Mouse (Mus musculus): Measurements from ENCODE around the gene Coro1c. TPM values are rescaled to one million over a fixed set of nuclear protein-coding genes. Genes with fewer than 3 reads are reported as not detected.
"Not testable (repeated sequence)": the region's sequence is repeated elsewhere in the genome, so short reads cannot be mapped to it uniquely, and the experiment has no call there.

The Coro1c gene
- total and polyA plus RNA-seq, 2 experiments from 2014 or later, result 165 to 311 TPM

GRCm38 (mm10) chr5:113813608-113814007 is 95.0 kb downstream of the Coro1c start:
- Histone ChIP-seq H3K36me3 (ENCODE audit: insufficient read depth, low read length) (no peaks in the 10 kb centered on the region), H3K27ac (ENCODE audit: low read depth, low read length) (no peak overlapping the region), H3K9ac (replicated peaks; ENCODE audit: low read length, poor library complexity, severe bottlenecking) (no peak overlapping the region), H3K4me3 (ENCODE audit: low read depth, low read length) (no peak overlapping the region), H3K9me3 (ENCODE audit: low read length) (no peaks in the 10 kb centered on the region), H3K4me1 (ENCODE audit: insufficient read depth, low read length) (peaks cover 6% of the 10 kb centered on the region), H3K4me2 (ENCODE audit: low read depth, low read length, poor library complexity, severe bottlenecking) (no peak overlapping the region), H3K27me3 (ENCODE audit: insufficient read depth, low read length) (0 out of 2 replicates have a peak, but pooled peaks cover 5% of the 10 kb centered on the region)
- 27% methylated on average over 9 of the region's 9 CpGs for WGBS
- peak; percentile 22; the same call in 1 of the 2 replicates for TF ChIP-seq CTCF (IDR thresholded peaks at IDR 0.05)
- no peak for DNase-seq (ENCODE audit: low spot score)
- ATAC-seq (ENCODE audit: low FRiP score), result no peak

GRCm38 (mm10) chr5:113812638-113813037 is 95.9 kb downstream of the Coro1c start:
- Histone ChIP-seq H3K36me3 (ENCODE audit: insufficient read depth, low read length) (no peaks in the 10 kb centered on the region), H3K27me3 (ENCODE audit: insufficient read depth, low read length) (0 out of 2 replicates have a peak, but pooled peaks cover 5% of the 10 kb centered on the region), H3K27ac (ENCODE audit: low read depth, low read length) (no peak overlapping the region), H3K4me2 (ENCODE audit: low read depth, low read length, poor library complexity, severe bottlenecking) (no peak overlapping the region), H3K9me3 (ENCODE audit: low read length) (no peaks in the 10 kb centered on the region), H3K9ac (replicated peaks; ENCODE audit: low read length, poor library complexity, severe bottlenecking) (no peak overlapping the region), H3K4me3 (ENCODE audit: low read depth, low read length) (no peak overlapping the region), H3K4me1 (ENCODE audit: insufficient read depth, low read length) (no peaks in the 10 kb centered on the region)
- 96% methylated on average over 2 of the region's 2 CpGs for WGBS
- ATAC-seq (ENCODE audit: low FRiP score) (no peak), DNase-seq (ENCODE audit: low spot score) (no peak)
- TF ChIP-seq CTCF (IDR thresholded peaks at IDR 0.05), result no peak

- not testable (repeated sequence) for H3K4me2 ChIP-seq (ENCODE audit: low read depth, low read length, poor library complexity, severe bottlenecking); H3K4me3 ChIP-seq (ENCODE audit: low read depth, low read length); H3K9ac ChIP-seq (replicated peaks; ENCODE audit: low read length, poor library complexity, severe bottlenecking); H3K27me3 ChIP-seq (ENCODE audit: insufficient read depth, low read length); H3K36me3 ChIP-seq (ENCODE audit: insufficient read depth, low read length); ATAC-seq (ENCODE audit: low FRiP score); H3K27ac ChIP-seq (ENCODE audit: low read depth, low read length); H3K4me1 ChIP-seq (ENCODE audit: insufficient read depth, low read length); H3K9me3 ChIP-seq (ENCODE audit: low read length); DNase-seq (ENCODE audit: low spot score)
- TF ChIP-seq CTCF (IDR thresholded peaks at IDR 0.05), result peak; percentile 47
- 23% methylated on average over 11 of the region's 12 CpGs for WGBS
These were observed 96.6 kb downstream of the Coro1c start for GRCm38 (mm10) chr5:113811824-113812420.

GRCm38 (mm10) chr5:113810111-113810510 is 98.4 kb downstream of the Coro1c start:
- no peak for TF ChIP-seq CTCF (IDR thresholded peaks at IDR 0.05)
- Histone ChIP-seq H3K36me3 (ENCODE audit: insufficient read depth, low read length) (no peaks in the 10 kb centered on the region), H3K27me3 (ENCODE audit: insufficient read depth, low read length) (0 out of 2 replicates have a peak, but pooled peaks cover 5% of the 10 kb centered on the region), H3K9me3 (ENCODE audit: low read length) (no peaks in the 10 kb centered on the region), H3K4me2 (ENCODE audit: low read depth, low read length, poor library complexity, severe bottlenecking) (no peak overlapping the region), H3K4me3 (ENCODE audit: low read depth, low read length) (no peak overlapping the region), H3K27ac (ENCODE audit: low read depth, low read length) (no peak overlapping the region), H3K9ac (replicated peaks; ENCODE audit: low read length, poor library complexity, severe bottlenecking) (no peak overlapping the region), H3K4me1 (ENCODE audit: insufficient read depth, low read length) (no peaks in the 10 kb centered on the region)
- 91% methylated on average over 4 of the region's 4 CpGs for WGBS
- ATAC-seq (ENCODE audit: low FRiP score) (no peak), DNase-seq (ENCODE audit: low spot score) (no peak)

- WGBS, result 91% methylated on average over 2 of the region's 2 CpGs
- DNase-seq (ENCODE audit: low spot score), result no peak
These were observed 100.4 kb downstream of the Coro1c start for GRCm38 (mm10) chr5:113808177-113808576.

GRCm38 (mm10) chr5:113807712-113808111 is 100.8 kb downstream of the Coro1c start:
- DNase-seq (ENCODE audit: low spot score) (no peak), ATAC-seq (ENCODE audit: low FRiP score) (no peak)
- TF ChIP-seq CTCF (IDR thresholded peaks at IDR 0.05), result no peak
- no peak overlapping the region for H3K4me2 ChIP-seq (ENCODE audit: low read depth, low read length, poor library complexity, severe bottlenecking)
- WGBS, result 63% methylated on average over 9 of the region's 9 CpGs
- no peak overlapping the region for H3K4me3 ChIP-seq (ENCODE audit: low read depth, low read length)
- no peaks in the 10 kb centered on the region for H3K4me1 ChIP-seq (ENCODE audit: insufficient read depth, low read length)
- no peaks in the 10 kb centered on the region for H3K36me3 ChIP-seq (ENCODE audit: insufficient read depth, low read length)
- no peaks in the 10 kb centered on the region for H3K27me3 ChIP-seq (ENCODE audit: insufficient read depth, low read length)
- no peak overlapping the region for H3K9ac ChIP-seq (replicated peaks; ENCODE audit: low read length, poor library complexity, severe bottlenecking)
- H3K27ac ChIP-seq (ENCODE audit: low read depth, low read length), result no peak overlapping the region
- H3K9me3 ChIP-seq (ENCODE audit: low read length), result no peaks in the 10 kb centered on the region

More at GRCm38 (mm10) chr5:113808177-113808576, 100.4 kb downstream of the Coro1c start:
- no peak for TF ChIP-seq CTCF (IDR thresholded peaks at IDR 0.05)
- Histone ChIP-seq H3K27ac (ENCODE audit: low read depth, low read length) (no peak overlapping the region), H3K27me3 (ENCODE audit: insufficient read depth, low read length) (no peaks in the 10 kb centered on the region), H3K4me1 (ENCODE audit: insufficient read depth, low read length) (no peaks in the 10 kb centered on the region), H3K4me3 (ENCODE audit: low read depth, low read length) (no peak overlapping the region), H3K9ac (replicated peaks; ENCODE audit: low read length, poor library complexity, severe bottlenecking) (no peak overlapping the region), H3K4me2 (ENCODE audit: low read depth, low read length, poor library complexity, severe bottlenecking) (no peak overlapping the region), H3K9me3 (ENCODE audit: low read length) (no peaks in the 10 kb centered on the region), H3K36me3 (ENCODE audit: insufficient read depth, low read length) (no peaks in the 10 kb centered on the region)
- ATAC-seq (ENCODE audit: low FRiP score), result no peak

Data from midbrain, postnatal 0 days (tissue).